Mouse (Mus musculus): ENCODE data around the gene Phospho1.

Gene Phospho1

DNA sequence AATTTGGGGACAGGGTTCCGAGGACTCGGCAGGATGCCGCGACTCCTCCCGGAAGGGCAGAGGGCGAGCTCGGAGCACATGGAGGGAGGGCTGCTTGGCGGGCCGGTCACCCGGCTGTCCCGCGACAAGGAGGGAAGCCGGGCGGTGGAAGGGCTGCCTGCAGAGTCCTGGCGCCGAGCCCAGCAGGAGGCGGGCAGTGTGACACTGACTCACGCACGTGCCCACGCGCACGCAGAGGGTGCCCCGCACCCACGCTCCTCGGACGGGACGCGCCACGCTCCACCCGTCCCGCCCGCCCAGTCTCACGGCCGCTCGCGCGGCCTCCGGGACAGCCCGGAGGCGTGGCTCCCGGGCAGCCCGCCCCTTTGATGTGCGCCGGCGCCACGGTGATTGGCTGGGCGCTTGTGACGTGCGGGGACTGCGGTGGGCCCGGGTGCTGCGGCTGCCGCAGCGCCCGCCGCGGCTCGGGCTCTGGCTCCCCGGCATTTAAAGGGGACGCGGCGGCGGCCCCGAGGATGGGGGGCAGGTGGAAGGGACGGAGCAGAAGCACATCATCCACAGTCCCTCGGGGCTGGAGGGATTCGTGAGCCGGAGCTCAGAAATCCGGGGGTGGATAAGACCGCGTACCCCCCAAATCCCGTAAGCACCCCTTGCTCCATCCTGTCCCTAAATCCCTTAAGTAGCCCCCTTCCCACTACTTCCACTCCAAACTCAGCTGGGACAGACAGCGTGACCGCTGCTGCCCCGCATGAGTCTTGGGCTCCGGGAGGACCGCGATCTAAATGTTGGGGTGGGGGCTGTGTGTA, at the start of gene Phospho1:
Gene Phospho1, plus strand, starts transcription at position 429 of the 806 bp plus-strand sequence.
- in situ Hi-C loops (cut with MboI; ENCODE audit: unreplicated experiment in 2 of 2): loop anchor here in 1 of 2 experiments (10.0 kb wide), 1 partner anchor 139 kb away; no protein-coding TSS in a partner anchor

DNA sequence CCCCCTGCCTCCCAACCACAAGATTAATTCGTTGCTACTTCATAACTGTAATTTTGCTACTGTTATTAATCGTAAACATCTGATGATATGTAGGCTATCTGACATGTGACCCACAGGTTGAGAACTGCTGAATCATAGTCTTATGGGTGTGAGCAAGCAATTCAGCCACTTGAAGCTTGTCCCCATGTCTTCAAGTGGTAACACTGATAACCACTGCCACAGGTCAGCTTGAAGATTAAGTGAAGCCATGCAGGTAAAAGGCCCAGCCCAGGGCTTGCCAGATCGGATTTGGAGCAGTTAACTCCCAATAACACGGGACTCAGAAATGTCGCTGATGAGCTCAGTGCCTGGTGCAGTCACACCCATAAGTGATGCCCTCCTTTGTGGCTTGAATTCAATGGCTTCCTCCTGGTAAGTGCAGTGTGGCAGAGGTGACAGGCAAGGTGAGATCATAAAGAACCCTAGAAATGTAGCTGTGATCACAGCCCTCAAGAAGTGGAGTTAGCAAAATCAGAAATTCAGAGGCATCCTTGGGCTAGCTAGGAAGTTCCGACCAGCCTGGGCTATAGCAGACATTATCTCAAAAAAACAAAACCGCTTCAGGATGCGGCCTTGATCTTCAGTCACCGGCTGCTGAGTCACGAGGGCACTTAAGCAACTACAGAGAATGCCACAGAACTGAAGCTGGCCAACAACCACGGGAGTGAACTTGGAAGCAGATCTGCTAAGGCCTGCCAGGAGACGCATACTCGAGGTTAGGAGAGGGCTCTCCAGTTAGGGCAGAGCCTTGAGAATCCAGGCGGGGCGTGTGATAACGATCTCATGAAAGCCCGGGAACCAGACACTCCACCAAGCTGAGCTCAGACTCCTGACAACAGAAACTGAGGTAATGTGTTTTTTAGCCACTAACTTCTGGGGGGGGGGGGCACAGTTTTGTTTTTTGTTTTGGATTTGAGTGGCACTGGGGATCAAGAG, 46.7 kb upstream of the Phospho1 start:
- in situ Hi-C loops (cut with MboI; ENCODE audit: unreplicated experiment in 2 of 2): loop anchor here in 1 of 2 experiments (25.0 kb wide), 1 partner anchor 460 kb away; no protein-coding TSS in a partner anchor

DNA sequence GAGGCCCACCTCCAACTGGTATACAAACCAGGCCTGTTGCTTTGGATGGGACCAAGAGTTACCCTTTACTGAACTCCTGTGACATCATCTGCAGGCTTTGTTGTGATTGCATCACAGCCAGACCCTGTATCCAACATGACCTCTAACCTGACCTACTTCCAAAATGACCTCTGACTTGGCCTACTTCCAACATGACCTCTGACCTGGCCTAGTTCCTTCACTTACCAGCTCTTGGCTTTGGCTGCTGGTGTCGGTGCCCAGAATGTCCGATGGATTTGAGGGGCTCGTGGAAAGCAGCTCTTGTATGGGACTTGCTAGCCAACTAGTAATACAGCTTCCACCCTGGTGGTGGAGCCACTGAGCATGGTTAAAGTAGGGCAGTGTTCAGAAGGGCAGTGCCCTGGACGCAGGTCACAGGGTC, 45.5 kb upstream of the Phospho1 start:
- in situ Hi-C loops (cut with MboI; ENCODE audit: unreplicated experiment in 2 of 2): loop anchor here in 1 of 2 experiments (25.0 kb wide), 1 partner anchor 458 kb away; no protein-coding TSS in a partner anchor

DNA sequence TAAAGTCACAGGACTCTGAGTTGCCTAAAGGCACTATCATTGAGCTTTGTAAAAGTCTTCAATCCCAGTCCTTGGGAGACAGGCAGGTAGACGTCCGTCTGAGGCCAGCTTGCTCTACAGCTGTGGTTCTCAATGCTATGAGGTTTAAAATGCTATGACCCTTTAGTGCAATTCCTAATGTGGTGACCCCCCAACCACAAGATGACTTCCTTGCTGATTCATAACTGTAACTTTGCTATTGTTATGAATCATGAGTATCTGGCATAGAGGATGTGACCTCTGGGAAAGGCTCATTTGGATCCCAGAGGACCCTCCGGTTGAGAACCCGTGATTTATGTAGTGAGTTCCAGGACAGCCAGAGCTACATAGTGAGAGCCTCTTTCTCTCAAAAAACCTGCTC, 44.9 kb upstream of the Phospho1 start:
- in situ Hi-C loops (cut with MboI; ENCODE audit: unreplicated experiment in 2 of 2): loop anchor here in 1 of 2 experiments (25.0 kb wide), 1 partner anchor 458 kb away; no protein-coding TSS in a partner anchor

DNA sequence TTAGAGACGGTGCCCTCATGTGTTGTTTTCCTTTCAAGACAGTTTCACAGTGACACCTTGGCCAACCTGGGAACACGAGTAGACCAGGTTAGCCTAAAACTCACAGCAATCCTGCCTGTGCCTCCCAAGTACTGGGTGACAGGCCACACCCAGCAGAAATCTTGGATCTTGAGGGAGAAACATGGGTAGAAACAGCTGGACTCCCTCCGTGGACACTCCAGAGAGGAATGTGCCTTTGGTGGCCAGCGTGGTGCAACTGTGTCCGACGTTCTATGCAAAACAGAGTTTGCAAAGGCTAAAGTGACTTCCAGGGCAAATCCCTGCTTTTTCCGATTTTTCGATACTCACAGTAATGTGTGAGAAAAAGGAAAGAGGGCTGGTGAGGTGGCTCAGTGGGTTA, 43.8 kb upstream of the Phospho1 start:
- in situ Hi-C loops (cut with MboI; ENCODE audit: unreplicated experiment in 2 of 2): loop anchor here in 1 of 2 experiments (10.0 to 25.0 kb wide), 2 partner anchors 204 to 457 kb away; no protein-coding TSS in a partner anchor

DNA sequence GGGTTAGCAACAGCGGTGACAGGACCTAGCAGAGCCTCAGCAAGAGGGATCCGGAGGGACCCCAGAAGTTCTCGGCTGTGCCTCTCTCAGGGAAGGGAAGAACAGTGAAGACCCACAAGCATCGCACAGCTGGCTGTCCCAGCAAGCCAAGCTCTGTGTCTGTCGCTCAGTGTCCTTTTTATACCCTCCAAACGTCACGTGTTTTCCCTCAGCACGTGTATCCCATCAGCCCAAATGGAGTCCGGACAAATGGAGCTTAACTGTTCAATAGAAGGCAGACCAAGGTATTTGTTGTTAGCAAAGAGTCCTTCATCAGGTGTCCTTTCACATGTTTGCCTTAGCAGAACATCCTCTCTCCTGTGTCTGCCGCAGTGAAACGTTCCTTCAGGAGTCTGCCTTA, 42.7 kb upstream of the Phospho1 start:
- in situ Hi-C loops (cut with MboI; ENCODE audit: unreplicated experiment in 2 of 2): loop anchor here in 1 of 2 experiments (10.0 to 25.0 kb wide), 2 partner anchors 203 to 456 kb away; no protein-coding TSS in a partner anchor

DNA sequence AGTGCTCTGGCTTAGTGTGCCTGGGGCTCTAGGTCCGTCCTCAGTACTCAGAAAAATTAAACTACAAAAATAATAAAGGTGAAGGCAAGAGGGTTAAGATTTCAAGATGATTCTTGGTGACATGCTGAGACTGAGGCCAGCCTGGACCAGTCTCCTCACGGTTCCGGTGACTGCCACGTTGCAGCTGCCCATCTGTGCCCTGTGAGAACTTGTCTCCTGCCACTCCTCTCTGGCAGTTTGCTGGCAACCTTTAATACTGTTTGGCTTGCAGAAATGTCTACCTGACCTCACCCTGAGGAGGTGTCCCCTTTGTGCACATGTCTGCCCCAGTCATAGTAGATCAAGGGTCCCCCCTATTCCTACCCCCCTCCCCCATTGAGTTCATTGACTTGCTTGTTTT, 40.8 kb upstream of the Phospho1 start:
- in situ Hi-C loops (cut with MboI; ENCODE audit: unreplicated experiment in 2 of 2): loop anchor here in 1 of 2 experiments (10.0 to 25.0 kb wide), 2 partner anchors 201 to 454 kb away; no protein-coding TSS in a partner anchor

DNA sequence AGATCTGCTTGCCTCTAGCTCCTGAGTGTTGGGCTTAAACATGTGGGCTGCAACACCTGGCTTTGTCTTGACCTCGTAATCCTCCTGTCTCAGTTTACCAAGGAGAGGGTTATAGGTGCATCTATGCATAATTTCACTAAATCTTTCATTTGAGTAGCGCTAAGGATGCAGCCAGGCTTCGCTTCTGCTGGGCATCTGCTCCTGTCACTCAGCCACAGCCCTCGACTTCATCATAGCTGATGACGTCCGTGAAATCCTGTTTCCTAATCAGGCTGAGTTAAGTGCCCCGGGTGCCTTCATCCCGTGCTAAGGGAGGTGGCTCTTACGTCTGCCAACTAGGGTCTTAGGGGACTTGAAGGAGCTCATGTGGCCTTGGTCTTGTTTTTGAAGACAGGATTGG, 40.3 kb upstream of the Phospho1 start:
- in situ Hi-C loops (cut with MboI; ENCODE audit: unreplicated experiment in 2 of 2): loop anchor here in 1 of 2 experiments (10.0 to 25.0 kb wide), 2 partner anchors 201 to 453 kb away; no protein-coding TSS in a partner anchor

DNA sequence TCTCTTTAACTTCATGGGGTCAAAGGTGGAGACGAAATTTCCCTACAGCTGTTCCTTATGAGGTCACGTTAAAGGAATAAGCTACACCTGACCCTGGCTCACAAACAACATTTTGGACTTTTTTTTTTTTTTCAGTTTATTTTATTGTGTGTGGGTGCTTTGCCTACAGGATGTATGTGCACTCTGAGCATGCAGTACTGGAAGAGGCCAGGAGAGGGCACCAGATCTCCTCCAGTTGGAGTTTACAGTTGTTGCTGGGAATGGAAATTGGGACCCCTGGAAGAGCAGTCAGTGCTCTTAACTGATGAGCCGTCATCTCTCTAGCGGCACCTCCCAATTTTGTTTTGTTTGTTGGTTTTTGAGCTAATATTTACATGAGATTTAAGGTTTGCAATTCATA, 38.6 kb upstream of the Phospho1 start:
- in situ Hi-C loops (cut with MboI; ENCODE audit: unreplicated experiment in 2 of 2): loop anchor here (5.0 to 25.0 kb wide), 3 partner anchors 197 to 452 kb away; no protein-coding TSS in a partner anchor

DNA sequence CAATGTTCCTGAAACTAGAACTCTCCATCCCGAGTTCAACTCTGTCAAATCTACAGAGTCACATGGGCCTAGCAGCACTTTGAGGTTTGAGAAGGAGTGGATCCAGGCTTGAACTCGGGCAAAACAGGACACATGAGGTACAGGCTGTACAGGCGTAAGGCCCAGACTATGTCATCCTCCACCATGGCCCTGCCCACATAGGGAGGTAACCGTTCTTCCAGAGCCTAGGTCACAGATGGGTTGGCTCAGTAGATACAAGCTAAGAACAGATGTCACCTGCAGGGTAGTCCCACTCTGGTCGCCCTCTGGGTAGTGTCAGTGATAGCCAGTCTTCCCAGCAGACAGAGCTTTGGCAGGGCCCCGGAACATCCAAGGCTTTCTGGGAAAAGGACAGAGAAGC, 37.8 kb upstream of the Phospho1 start:
- in situ Hi-C loops (cut with MboI; ENCODE audit: unreplicated experiment in 2 of 2): loop anchor here (5.0 to 25.0 kb wide), 3 partner anchors 196 to 451 kb away; no protein-coding TSS in a partner anchor

DNA sequence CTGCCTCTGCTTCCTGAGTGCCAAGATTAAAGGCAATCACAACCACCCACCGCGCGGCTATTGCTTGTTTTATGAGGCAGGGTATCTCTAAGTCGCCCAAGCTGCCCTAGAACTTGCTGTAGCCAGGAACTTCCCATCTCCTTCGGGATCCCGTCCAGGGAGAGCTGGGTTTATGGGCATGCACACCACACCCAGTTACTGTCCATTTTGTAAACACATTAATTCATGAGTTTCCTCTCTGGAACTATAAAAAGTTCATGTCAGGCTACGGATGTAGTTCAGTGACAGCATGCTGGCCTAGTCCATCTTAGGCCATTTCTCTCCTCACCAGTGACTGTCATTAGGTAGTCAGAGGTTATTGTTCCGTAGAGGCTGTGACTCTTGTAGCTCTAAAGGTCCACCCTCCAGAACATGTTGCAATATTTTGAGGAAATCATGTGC, 34.8 kb upstream of the Phospho1 start:
- in situ Hi-C loops (cut with MboI; ENCODE audit: unreplicated experiment in 2 of 2): loop anchor here (5.0 to 25.0 kb wide), 3 partner anchors 193 to 448 kb away; no protein-coding TSS in a partner anchor

DNA sequence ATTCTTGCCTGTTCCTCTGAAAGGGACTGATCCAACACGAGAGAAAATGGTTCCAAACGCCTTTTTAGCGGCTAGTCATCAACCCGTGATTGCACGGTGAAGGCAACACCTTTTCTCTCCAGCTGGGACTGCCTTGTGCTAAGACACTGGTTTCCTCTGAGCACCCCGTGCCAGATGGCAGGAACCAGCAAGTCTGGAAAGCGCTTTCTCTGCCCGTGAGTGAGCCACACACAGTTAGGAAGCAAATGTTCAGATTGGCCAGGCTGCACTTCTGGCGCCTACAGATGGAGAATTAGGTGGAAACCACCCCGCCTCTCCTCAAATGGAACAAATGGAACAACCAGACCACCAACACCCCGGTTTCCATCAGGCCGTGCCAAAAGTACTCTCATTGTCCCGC, 32.5 kb upstream of the Phospho1 start:
- in situ Hi-C loops (cut with MboI; ENCODE audit: unreplicated experiment in 2 of 2): loop anchor here in 1 of 2 experiments (25.0 kb wide), 1 partner anchor 446 kb away; no protein-coding TSS in a partner anchor

DNA sequence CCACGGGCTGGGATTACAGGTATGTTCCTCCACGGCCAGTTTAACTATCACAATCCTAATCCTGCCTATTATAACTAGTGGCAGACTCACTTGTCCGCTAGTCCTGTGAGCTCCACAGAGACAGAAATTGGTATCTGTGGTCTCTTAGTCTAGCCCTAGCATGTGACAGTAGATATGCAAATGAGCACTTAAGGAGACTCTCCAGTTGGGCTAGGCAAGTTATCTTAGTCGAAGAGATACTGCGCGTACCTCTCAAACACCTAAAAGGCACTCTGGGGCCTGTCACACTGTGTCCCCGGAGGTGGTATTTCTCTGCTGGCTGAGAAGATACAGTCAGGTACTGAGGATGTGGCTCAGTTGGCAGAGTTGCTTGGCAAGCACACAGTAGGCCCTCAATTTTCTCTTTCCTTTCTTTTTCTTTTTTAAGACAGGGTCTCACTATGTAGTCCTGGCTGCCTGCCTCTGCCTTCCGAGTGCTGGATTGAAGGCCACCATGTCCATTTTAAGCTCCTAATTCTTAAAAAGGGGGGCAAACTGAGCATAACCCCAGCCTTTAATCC, 31.3 kb upstream of the Phospho1 start:
- in situ Hi-C loops (cut with MboI; ENCODE audit: unreplicated experiment in 2 of 2): loop anchor here in 1 of 2 experiments (25.0 kb wide), 1 partner anchor 444 kb away; no protein-coding TSS in a partner anchor

DNA sequence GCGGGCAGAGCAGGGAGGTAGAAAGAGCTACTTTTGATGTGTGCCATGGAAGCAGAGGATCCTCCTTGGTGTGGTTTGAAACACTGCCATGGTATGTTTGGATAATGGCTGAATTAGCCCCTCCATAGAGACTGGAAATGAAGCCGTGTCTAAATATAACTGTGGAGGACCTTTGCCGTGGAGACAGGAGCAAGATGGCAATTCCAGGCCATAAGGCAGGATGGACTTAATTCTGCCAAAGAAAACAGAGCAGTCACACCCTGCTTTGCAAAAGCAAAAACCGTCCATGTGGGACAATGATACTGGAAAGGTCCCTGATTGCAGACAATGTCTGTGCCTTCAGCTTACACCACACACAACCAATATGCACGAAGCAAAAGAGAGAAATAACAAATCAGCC, 30.1 kb upstream of the Phospho1 start:
- in situ Hi-C loops (cut with MboI; ENCODE audit: unreplicated experiment in 2 of 2): loop anchor here in 1 of 2 experiments (25.0 kb wide), 1 partner anchor 443 kb away; no protein-coding TSS in a partner anchor

DNA sequence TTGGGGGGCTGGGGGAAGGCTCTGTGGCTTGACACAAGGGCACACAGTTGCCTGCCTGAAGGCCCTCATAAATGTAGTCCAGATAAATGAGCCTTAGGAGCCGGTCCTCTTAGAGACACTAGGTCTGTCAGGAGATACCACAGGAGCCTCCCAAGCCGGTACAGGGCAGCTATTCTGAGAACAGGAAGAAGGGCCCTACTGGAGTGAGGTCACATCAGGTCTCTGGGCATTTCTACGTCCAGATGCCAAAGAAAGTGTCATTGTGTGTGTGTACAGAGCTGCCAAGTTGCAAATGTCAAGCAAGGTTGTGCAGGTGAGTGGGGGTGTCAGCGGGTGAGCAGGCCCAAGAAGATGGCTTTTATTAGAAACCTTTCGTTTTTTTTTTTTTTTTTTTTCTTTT, 28.7 kb upstream of the Phospho1 start:
- in situ Hi-C loops (cut with MboI; ENCODE audit: unreplicated experiment in 2 of 2): loop anchor here in 1 of 2 experiments (25.0 kb wide), 1 partner anchor 442 kb away; no protein-coding TSS in a partner anchor

DNA sequence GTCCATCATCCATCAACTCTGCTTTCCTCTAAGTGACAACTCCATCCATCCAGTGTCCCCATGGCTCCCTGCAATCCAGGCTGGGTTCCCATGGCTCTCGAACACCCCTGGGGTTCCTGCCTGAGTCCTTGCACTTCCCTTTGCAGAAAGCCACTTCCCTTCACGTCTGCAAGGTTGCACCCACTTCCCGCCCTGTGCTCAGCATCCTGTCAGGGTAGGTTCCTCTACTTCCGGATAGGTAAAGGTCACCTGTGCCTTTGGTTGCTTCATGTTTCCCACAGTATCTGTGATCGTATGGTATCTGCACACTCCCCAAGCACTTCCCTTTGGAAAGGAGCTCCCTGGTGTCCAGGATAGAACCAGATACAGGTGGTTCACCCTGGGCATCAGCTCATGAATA, 19.3 kb upstream of the Phospho1 start:
- in situ Hi-C loops (cut with MboI; ENCODE audit: unreplicated experiment in 2 of 2): no loop called here

DNA sequence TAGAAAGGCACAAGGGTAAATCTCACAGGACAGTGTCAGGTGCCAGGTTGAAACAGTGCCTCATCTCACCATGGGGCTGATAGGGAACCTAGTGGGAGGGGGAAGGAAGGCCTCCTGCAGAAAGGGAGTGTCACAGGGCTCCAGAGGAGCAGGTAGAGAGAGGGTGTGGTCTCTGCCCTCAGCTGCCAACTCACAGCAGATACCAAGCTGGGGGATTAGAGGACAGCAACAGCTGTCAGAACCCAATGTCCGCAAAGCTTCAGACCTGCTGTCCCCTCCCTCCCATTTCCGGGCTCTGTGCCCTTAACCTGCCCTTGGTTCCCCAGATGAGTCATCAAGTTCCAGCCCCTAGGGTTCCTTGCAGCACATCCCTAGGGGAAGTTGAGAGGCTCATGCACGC, 18.8 kb upstream of the Phospho1 start:
- in situ Hi-C loops (cut with MboI; ENCODE audit: unreplicated experiment in 2 of 2): no loop called here

DNA sequence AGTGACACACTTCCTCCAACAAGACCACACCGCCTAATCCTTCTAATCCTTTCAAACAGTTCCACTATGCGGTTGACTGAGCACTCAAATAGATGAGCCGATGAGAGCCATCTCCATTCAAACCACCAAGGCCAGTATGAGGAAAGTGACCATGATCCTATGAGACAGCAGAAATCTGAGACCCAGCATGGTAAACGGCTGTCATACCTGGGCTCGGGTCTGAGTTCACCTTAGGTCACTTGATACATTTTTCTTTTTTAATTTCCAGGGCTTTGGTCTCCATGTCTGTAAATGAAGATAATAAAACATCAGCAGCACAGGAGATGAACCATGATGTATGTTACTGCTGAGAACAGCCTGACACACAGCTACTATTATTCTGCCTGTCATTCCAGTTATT, 16.4 kb upstream of the Phospho1 start:
- in situ Hi-C loops (cut with MboI; ENCODE audit: unreplicated experiment in 2 of 2): no loop called here

DNA sequence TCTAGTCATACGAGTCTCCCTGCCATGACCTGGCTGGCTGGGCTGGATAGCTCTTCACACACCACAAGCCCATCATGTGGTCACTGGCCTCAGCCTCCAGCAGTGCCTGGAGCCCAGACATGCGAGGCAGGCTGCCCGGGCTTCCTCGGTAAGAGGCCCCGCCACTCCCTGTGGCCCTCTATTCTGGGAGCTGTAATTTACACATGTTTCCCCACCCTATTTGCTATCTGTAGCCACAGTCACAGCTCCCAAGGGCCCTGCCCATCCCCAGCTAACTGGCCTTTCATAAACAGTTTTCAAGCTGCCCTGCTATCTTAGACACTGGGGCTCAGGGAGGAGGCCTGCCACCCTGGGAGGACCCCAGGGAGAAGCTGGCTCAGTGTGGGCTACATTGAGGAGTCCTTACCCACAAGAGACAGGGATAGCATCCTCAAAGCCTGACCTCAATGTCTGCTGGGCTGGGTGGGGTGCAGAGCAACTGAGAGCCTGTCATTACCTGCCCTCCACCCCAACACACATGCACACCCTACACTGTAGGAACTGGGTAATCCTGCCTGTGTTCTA, 15.8 kb upstream of the Phospho1 start:
- in situ Hi-C loops (cut with MboI; ENCODE audit: unreplicated experiment in 2 of 2): no loop called here
